Mouse (Mus musculus) heart, embryonic 12.5 days (tissue): Measurements from ENCODE around the gene Nop9. TPM values are rescaled to one million over a fixed set of nuclear protein-coding genes. Genes with fewer than 3 reads are reported as not detected.

Experiments used
- ATAC-seq: fragments of 200-750 bp; cut with Nextera tagmentation; 2 replicates; pipeline ENCODE4 v1.8.0; 2017; ENCODE audit warnings: moderate TSS enrichment, moderate library complexity; ENCODE audit not compliant: insufficient number of reproducible peaks, low FRiP score
- H3K27ac ChIP-seq: fragments of 300-500 bp; sonication (generic); 2 replicates; pipeline ENCODE4 v1.5.1; 2016; ENCODE audit warnings: mild to moderate bottlenecking, moderate library complexity; ENCODE audit not compliant: poor library complexity, severe bottlenecking
- H3K27me3 ChIP-seq: fragments of 300-500 bp; sonication (generic); replicated peaks from 2 replicates; pipeline ENCODE4 v1.6.1; 2016; ENCODE audit warnings: mild to moderate bottlenecking, moderate library complexity
- H3K36me3 ChIP-seq: fragments of 300-500 bp; sonication (generic); 2 replicates; pipeline ENCODE4 v1.6.1; 2016; ENCODE audit warnings: mild to moderate bottlenecking, moderate library complexity
- H3K4me1 ChIP-seq: fragments of 300-500 bp; sonication (generic); replicated peaks from 2 replicates; pipeline ENCODE4 v1.6.1; 2016; ENCODE audit warnings: mild to moderate bottlenecking
- H3K4me2 ChIP-seq: fragments of 300-500 bp; sonication (generic); 2 replicates; pipeline ENCODE4 v1.6.1; 2016; ENCODE audit warnings: mild to moderate bottlenecking, moderate library complexity
- H3K4me3 ChIP-seq: fragments of 300-500 bp; sonication (generic); 2 replicates; pipeline ENCODE4 v1.5.1; 2016; ENCODE audit warnings: mild to moderate bottlenecking
- H3K9ac ChIP-seq: fragments of 300-500 bp; sonication (generic); 2 replicates; pipeline ENCODE4 v1.6.1; 2016; ENCODE audit warnings: mild to moderate bottlenecking, moderate library complexity
- H3K9me3 ChIP-seq: fragments of 300-500 bp; sonication (generic); replicated peaks from 2 replicates; pipeline ENCODE4 v1.6.1; 2016; ENCODE audit warnings: mild to moderate bottlenecking, moderate library complexity
- WGBS: fragments of 180-500 bp; shearing (Covaris S2); methylation state at CpG from one replicate; pipeline ENCODE4 v1.1.7; 2016; 5-methylcytosine and 5-hydroxymethylcytosine counted together
- polyA plus RNA-seq: library from polyadenylated mRNA; unstranded; fragments of >200 nt; fragmentation: Nextera tagmentation; extraction: Ambion mirVana; gene quantifications from 2 replicates; pipeline ENCODE4 v1.2.1, GENCODE M21; 2016

The Nop9 gene
- polyA plus RNA-seq, 1 experiment from 2014 or later = 27.7 TPM

GRCm38 (mm10) chr14:55716271-55716670 lies 29.2 kb upstream of the Nop9 start:
- Histone ChIP-seq H3K27me3 (peaks cover 35% of the 10 kb centered on the region), H3K27ac (no peak overlapping the region), H3K4me1 (peaks cover 10% of the 10 kb centered on the region; the same call in 1 of the 2 replicates), H3K36me3 (peaks cover 42% of the 10 kb centered on the region), H3K4me3 (no peak overlapping the region), H3K9ac (no peak overlapping the region), H3K4me2 (no peak overlapping the region), H3K9me3 (no peaks in the 10 kb centered on the region)
- no peak for ATAC-seq
- 95% methylated on average over 6 of the region's 6 CpGs for WGBS

GRCm38 (mm10) chr14:55716884-55717283 lies 28.6 kb upstream of the Nop9 start:
- Histone ChIP-seq H3K4me1 (peaks cover 10% of the 10 kb centered on the region; the same call in 1 of the 2 replicates), H3K4me2 (no peak overlapping the region), H3K9ac (no peak overlapping the region), H3K27me3 (peaks cover 29% of the 10 kb centered on the region), H3K36me3 (peaks cover 42% of the 10 kb centered on the region), H3K4me3 (no peak overlapping the region), H3K9me3 (no peaks in the 10 kb centered on the region), H3K27ac (no peak overlapping the region)
- no peak for ATAC-seq
- WGBS = 84% methylated on average over 8 of the region's 8 CpGs

DNA sequence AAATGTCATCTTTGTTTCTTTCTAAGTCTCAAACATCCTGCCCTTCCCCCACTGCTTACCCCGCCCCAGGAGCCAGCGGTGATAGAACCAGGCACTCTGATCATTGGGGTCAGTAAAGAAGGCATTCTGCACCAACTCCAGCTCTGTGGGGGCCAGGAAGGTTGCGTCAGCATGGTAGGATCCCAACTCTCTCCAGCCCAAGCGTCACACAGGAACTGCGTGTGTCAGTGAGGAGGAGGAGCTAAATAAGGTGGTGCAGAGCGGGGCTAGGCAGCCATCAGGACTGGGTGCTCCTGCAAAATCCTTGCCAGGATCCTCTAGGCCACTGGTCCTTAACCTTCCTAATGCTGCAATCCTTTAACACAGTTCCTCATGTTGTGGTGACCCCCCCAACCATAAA lies 25.8 kb upstream of the Nop9 start:
- H3K9ac ChIP-seq = no peak overlapping the region
- H3K36me3 ChIP-seq = peaks cover 42% of the 10 kb centered on the region
- no peak overlapping the region for H3K4me3 ChIP-seq
- H3K27ac ChIP-seq = no peak overlapping the region
- no peak for ATAC-seq
- WGBS = 82% methylated on average over 6 of the region's 6 CpGs
- no peak overlapping the region for H3K4me2 ChIP-seq
- H3K4me1 ChIP-seq = peaks cover 4% of the 10 kb centered on the region; the same call in 1 of the 2 replicates
- no peaks in the 10 kb centered on the region for H3K9me3 ChIP-seq
- 0 out of 2 replicates have a peak, but pooled peaks cover 3% of the 10 kb centered on the region for H3K27me3 ChIP-seq

GRCm38 (mm10) chr14:55720666-55721065 lies 24.8 kb upstream of the Nop9 start:
- no peak overlapping the region for H3K9ac ChIP-seq
- H3K4me3 ChIP-seq = no peak overlapping the region
- WGBS = 89% methylated on average over 12 of the region's 12 CpGs
- no peak overlapping the region for H3K4me2 ChIP-seq
- H3K9me3 ChIP-seq = no peaks in the 10 kb centered on the region
- no peak overlapping the region for H3K27ac ChIP-seq
- peaks cover 42% of the 10 kb centered on the region for H3K36me3 ChIP-seq
- peaks cover 6% of the 10 kb centered on the region; the same call in 1 of the 2 replicates for H3K4me1 ChIP-seq
- H3K27me3 ChIP-seq = no peaks in the 10 kb centered on the region
- no peak for ATAC-seq

GRCm38 (mm10) chr14:55721076-55721475 lies 24.4 kb upstream of the Nop9 start:
- no peak overlapping the region for H3K27ac ChIP-seq
- peaks cover 41% of the 10 kb centered on the region for H3K36me3 ChIP-seq

DNA sequence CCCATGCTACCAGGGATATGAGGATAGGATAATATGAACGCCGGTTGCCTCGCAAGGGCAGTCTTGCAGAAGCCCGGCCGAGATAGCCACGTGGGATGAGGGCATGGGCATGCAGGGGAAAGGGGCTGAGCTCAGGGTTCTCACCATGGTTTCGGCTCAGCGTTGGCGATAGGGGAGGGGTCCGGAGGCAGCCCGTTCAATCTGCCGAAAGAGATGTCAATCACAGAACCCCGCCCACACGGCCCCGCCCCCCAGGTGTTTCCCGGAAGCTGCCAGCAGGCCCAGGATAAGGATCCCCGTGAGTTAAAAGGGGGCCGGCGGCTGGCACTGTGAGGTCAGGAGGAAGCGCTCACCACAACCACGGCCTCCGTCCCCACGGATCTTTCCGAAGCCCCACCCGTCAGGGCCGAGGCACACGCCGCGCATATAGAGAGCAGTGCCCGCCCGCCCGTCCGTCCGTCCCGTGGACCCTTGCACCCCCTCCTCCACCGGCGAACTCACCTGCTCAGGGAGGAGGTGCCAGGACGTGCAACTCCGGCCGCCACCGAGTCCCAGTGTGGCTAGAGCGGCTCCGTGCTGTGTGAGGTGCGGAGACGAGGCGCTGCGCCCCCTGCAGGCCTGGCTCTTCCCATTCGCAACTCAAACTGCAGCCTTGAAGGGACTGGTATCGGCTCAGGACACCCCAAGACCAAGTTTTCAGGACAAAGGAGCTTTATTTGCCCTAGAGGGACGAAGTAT lies 23.6 kb upstream of the Nop9 start, which contains the start of gene Rabggta:
TSS of gene Rabggta (minus strand) at position 564 of the 738 bp plus-strand sequence.
- ATAC-seq = peak; percentile 92
- peaks cover 6% of the 10 kb centered on the region; the same call in 1 of the 2 replicates for H3K4me1 ChIP-seq
- H3K4me3 ChIP-seq = peak within 1 kb of the TSS; percentile 74
- H3K36me3 ChIP-seq = peaks cover 34% of the 10 kb centered on the region
- H3K27me3 ChIP-seq = no peaks in the 10 kb centered on the region
- peak within 1 kb of the TSS; percentile 87 for H3K9ac ChIP-seq
- peak within 1 kb of the TSS; percentile 72; the same call in 1 of the 2 replicates for H3K27ac ChIP-seq
- H3K4me2 ChIP-seq = peak within 1 kb of the TSS; percentile 75
- H3K9me3 ChIP-seq = no peaks in the 10 kb centered on the region
- under 1% methylated on average over 50 of the region's 50 CpGs for WGBS

More at GRCm38 (mm10) chr14:55721076-55721475, 24.4 kb upstream of the Nop9 start:
- H3K9ac ChIP-seq = peak overlapping the region; percentile 87; the same call in 1 of the 2 replicates
- WGBS = 80% methylated on average over 6 of the region's 6 CpGs
- H3K9me3 ChIP-seq = no peaks in the 10 kb centered on the region
- H3K4me2 ChIP-seq = peak overlapping the region; percentile 75
- no peaks in the 10 kb centered on the region for H3K27me3 ChIP-seq
- peak overlapping the region; percentile 74 for H3K4me3 ChIP-seq
- H3K4me1 ChIP-seq = peaks cover 6% of the 10 kb centered on the region; the same call in 1 of the 2 replicates
- ATAC-seq = no peak

GRCm38 (mm10) chr14:55722438-55722945 lies 23.0 kb upstream of the Nop9 start:
- H3K36me3 ChIP-seq = peaks cover 27% of the 10 kb centered on the region
- H3K9ac ChIP-seq = no peak overlapping the region
- no peaks in the 10 kb centered on the region for H3K9me3 ChIP-seq
- H3K4me3 ChIP-seq = peak overlapping the region; percentile 74
- 0 out of 2 replicates have a peak, but pooled peaks have one; percentile 1 for ATAC-seq
- no peak overlapping the region for H3K27ac ChIP-seq
- peaks cover 6% of the 10 kb centered on the region; the same call in 1 of the 2 replicates for H3K4me1 ChIP-seq
- no peaks in the 10 kb centered on the region for H3K27me3 ChIP-seq
- H3K4me2 ChIP-seq = peak overlapping the region; percentile 75
- 52% methylated on average over 8 of the region's 8 CpGs for WGBS

DNA sequence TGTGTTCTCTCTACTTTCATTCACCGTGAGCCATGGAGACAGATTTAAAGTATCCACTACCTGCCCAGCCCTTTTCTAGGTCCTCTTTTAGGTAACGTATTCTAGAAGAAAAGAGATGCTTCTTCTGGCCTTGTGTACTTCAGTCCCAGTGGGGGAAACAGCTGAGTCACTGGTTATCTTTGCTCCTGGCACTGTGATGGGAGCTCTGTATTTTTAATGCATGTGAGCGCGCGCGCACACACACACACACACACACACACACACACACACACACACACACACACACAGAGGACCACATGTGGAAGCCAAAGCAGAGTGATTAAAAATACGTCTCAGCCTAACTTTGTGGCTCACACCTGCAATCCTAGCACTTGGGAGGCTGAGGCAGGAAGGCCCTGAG lies 22.1 kb upstream of the Nop9 start:
- ATAC-seq = no peak
- H3K9ac ChIP-seq = no peak overlapping the region
- WGBS = 93% methylated on average over 7 of the region's 7 CpGs

GRCm38 (mm10) chr14:55724411-55724871 lies 21.1 kb upstream of the Nop9 start:
- no peaks in the 10 kb centered on the region for H3K9me3 ChIP-seq
- no peak for ATAC-seq
- H3K36me3 ChIP-seq = peaks cover 10% of the 10 kb centered on the region
- no peaks in the 10 kb centered on the region for H3K27me3 ChIP-seq
- no peak overlapping the region for H3K4me3 ChIP-seq
- H3K4me2 ChIP-seq = no peak overlapping the region
- H3K27ac ChIP-seq = no peak overlapping the region
- 46% methylated on average over 8 of the region's 8 CpGs for WGBS
- H3K4me1 ChIP-seq = peaks cover 6% of the 10 kb centered on the region; the same call in 1 of the 2 replicates
- peak overlapping the region; percentile 37; the same call in 1 of the 2 replicates for H3K9ac ChIP-seq

More for the DNA sequence above, 22.1 kb upstream of the Nop9 start:
- H3K4me2 ChIP-seq = no peak overlapping the region
- no peak overlapping the region for H3K27ac ChIP-seq
- no peaks in the 10 kb centered on the region for H3K27me3 ChIP-seq
- H3K9me3 ChIP-seq = no peaks in the 10 kb centered on the region
- no peak overlapping the region for H3K4me3 ChIP-seq
- peaks cover 6% of the 10 kb centered on the region; the same call in 1 of the 2 replicates for H3K4me1 ChIP-seq
- peaks cover 20% of the 10 kb centered on the region for H3K36me3 ChIP-seq

DNA sequence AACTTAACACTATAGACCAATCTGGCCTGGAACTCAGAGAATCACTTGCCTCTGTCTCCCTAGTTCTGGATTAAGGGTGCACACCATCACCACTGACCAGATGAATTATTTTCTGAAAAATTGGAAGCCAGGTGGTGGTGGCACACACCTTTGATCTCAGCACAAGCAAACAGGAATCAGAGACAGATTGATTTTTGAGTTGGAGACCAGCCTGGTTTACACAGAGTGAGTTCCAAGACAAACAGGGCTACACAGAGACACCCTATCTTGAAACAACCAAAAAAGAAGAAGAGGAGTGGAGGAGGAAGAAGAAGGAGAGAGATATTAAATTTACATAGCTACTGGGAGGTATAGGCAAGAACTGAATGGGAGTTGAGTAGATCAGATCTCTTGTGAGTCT lies 19.2 kb upstream of the Nop9 start:
- Histone ChIP-seq H3K4me2 (no peak overlapping the region), H3K9ac (no peak overlapping the region), H3K4me3 (no peak overlapping the region), H3K27me3 (0 out of 2 replicates have a peak, but pooled peaks cover 15% of the 10 kb centered on the region), H3K4me1 (peaks cover 6% of the 10 kb centered on the region; the same call in 1 of the 2 replicates), H3K36me3 (no peaks in the 10 kb centered on the region), H3K27ac (no peak overlapping the region), H3K9me3 (no peaks in the 10 kb centered on the region)
- no peak for ATAC-seq
